Mouse (Mus musculus): ENCODE measurements around the gene Hc.
A peak's percentile ranks its signal among the peaks of the same experiment; 100 is the strongest.

Hc gene

GRCm38 (mm10) chr2:35058325-35058724 lies 2.9 kb downstream of the Hc start:
- no peak for DNase-seq (ENCODE audit: low spot score in 2 of 2)

GRCm38 (mm10) chr2:35057243-35057642 lies 4.0 kb downstream of the Hc start:
- DNase-seq (ENCODE audit: low spot score in 2 of 2), result no peak

GRCm38 (mm10) chr2:35048851-35049250 lies 12.4 kb downstream of the Hc start:
- peak in 1 of 2 experiments; percentile 31 for DNase-seq (ENCODE audit: low spot score in 2 of 2)

- DNase-seq (ENCODE audit: low spot score in 2 of 2), result no peak
Measured at GRCm38 (mm10) chr2:35044956-35045355, 16.3 kb downstream of the Hc start.

GRCm38 (mm10) chr2:35038580-35039375 lies 22.5 kb downstream of the Hc start:
- no peak for DNase-seq (ENCODE audit: low spot score in 2 of 2)

- DNase-seq (ENCODE audit: low spot score in 2 of 2), result no peak
Measured at GRCm38 (mm10) chr2:35024646-35025154, 36.5 kb downstream of the Hc start.

- DNase-seq (ENCODE audit: low spot score in 2 of 2), result no peak
Measured at GRCm38 (mm10) chr2:35021806-35022205, 39.4 kb downstream of the Hc start.

GRCm38 (mm10) chr2:35015861-35016260 lies 45.4 kb downstream of the Hc start:
- DNase-seq (ENCODE audit: low spot score in 2 of 2), result no peak

- DNase-seq (ENCODE audit: low spot score in 2 of 2), result no peak
Measured at GRCm38 (mm10) chr2:35011649-35012048, 49.6 kb downstream of the Hc start.

- no peak for DNase-seq (ENCODE audit: low spot score in 2 of 2)
Measured at GRCm38 (mm10) chr2:34998956-34999355, 62.3 kb downstream of the Hc start.

GRCm38 (mm10) chr2:34996506-34996905 lies 64.7 kb downstream of the Hc start:
- DNase-seq (ENCODE audit: low spot score in 2 of 2), result no peak

- DNase-seq (ENCODE audit: low spot score in 2 of 2), result no peak
Measured at GRCm38 (mm10) chr2:34993696-34994356, 67.4 kb downstream of the Hc start.

- no peak for DNase-seq (ENCODE audit: low spot score in 2 of 2)
Measured at GRCm38 (mm10) chr2:34992729-34993695, 68.2 kb downstream of the Hc start.

- DNase-seq (ENCODE audit: low spot score in 2 of 2), result no peak
Measured at GRCm38 (mm10) chr2:34991966-34992365, 69.3 kb downstream of the Hc start.

- DNase-seq (ENCODE audit: low spot score in 2 of 2), result no peak
Measured at GRCm38 (mm10) chr2:34989749-34990148, 71.5 kb downstream of the Hc start.

GRCm38 (mm10) chr2:34987595-34987994 lies 73.6 kb downstream of the Hc start:
- no peak for DNase-seq (ENCODE audit: low spot score in 2 of 2)

GRCm38 (mm10) chr2:34984885-34985284 lies 76.4 kb downstream of the Hc start:
- no peak for DNase-seq (ENCODE audit: low spot score in 2 of 2)

GRCm38 (mm10) chr2:34982906-34983698 lies 78.1 kb downstream of the Hc start:
- DNase-seq (ENCODE audit: low spot score in 2 of 2), result no peak

- no peak for DNase-seq (ENCODE audit: low spot score in 2 of 2)
Measured at GRCm38 (mm10) chr2:34982096-34982724, 79.0 kb downstream of the Hc start.

- DNase-seq (ENCODE audit: low spot score in 2 of 2), result no peak
Measured at GRCm38 (mm10) chr2:34979459-34980011, 81.7 kb downstream of the Hc start.

All from spleen, postnatal 14 days (tissue).